Mouse (Mus musculus): ENCODE measurements around the gene Tmem28.

Gene Tmem28

DNA sequence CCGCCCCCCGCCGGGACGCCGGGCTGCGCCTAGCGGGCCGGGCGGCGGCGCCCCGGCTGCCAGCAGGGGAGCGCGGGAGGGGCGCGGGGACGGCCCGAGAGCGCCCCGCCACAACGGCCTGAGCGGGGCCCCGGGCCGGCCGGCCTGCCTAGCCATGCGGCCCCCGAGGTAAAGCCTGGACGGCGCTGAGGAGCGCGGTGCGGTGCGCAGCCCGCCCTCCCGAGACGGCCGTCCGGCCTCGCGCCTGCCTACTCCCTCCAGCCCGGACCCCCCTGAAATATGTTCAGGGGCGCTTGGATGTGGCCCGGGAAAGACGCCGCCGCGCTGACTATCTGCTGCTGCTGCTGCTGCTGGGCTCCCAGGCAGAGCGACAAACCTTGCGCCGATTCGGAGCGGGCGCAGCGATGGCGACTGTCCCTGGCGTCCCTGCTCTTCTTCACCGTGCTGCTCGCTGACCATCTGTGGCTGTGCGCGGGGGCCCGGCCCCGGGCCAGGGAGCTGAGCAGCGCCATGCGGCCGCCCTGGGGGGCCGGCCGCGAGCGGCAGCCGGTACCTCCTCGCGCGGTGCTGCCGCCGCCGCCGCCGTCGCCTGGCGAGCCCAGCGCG lies at the start of gene Tmem28:
TSS of gene Tmem28 (plus strand) at position 232 of the 606 bp plus-strand sequence.
- no peak for DNase-seq (ENCODE audit: low read depth, low spot score)

DNA sequence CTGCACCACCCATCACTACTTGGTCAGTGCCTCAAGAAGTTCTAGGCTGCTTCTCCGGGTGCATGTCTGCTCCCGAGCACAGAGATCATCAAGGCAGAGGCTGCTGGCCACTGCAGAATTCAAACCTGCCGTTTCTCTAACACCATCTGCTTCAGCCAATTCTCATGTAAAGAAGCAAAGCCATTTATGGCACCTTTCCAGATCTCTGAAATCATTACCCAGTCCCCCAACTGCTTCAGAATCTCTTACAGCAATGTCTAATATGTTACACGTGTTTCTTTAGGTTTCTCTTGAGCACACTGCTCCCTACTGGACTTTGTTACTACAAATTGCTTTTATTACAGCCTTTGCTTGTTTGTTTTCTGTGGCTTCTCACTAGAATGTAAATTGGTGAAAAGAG lies 40.5 kb upstream of the Tmem28 start:
- no peak for DNase-seq (ENCODE audit: low read depth, low spot score)

DNA sequence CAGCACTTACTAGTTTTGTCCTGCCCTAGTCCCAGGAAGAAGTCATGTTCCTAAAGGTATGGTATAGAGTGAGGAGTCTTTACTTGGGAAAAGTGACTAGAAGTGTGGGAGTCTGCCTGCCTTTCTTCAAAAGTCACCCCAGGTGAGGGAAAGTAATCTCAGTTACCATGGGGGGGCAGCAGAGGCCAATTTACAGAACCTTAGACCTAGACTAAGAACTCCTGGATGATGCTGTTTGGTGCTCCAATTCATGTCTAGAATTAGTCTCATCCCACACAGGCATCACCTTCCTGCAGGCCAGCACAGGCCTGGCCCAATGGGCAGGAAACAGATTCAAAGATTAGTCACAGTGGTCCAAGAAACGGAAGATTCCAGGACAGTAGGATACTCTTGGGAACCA lies 12.4 kb upstream of the Tmem28 start:
- no peak for DNase-seq (ENCODE audit: low read depth, low spot score)

DNA sequence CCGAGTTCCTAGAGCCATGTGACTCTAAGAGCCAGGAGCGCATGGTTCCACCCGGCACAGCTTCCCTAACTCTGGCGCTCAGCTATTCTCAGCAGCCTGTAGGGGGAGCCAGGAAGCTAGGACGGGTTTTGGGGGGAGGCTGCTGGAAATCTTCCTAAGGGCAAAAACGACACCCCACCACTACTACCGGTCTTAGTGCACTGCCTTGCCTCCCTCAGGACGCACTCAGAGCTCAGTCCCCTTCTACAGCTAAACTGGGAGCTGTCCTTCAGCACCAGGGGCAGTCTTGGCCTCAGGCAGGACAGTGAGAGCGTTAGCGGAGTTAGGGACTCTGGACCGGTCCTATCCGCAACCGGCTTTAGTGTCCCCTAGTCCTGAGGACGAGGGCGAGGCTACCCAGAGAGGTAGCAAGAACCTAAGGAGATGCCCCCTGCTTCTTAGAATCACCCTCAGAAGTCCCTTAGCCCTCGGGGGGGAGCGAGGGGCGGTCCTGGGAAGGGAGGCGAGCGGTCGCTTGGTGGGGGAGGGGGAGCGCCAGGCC lies 1.4 kb upstream of the Tmem28 start:
- no peak for DNase-seq (ENCODE audit: low read depth, low spot score)

DNA sequence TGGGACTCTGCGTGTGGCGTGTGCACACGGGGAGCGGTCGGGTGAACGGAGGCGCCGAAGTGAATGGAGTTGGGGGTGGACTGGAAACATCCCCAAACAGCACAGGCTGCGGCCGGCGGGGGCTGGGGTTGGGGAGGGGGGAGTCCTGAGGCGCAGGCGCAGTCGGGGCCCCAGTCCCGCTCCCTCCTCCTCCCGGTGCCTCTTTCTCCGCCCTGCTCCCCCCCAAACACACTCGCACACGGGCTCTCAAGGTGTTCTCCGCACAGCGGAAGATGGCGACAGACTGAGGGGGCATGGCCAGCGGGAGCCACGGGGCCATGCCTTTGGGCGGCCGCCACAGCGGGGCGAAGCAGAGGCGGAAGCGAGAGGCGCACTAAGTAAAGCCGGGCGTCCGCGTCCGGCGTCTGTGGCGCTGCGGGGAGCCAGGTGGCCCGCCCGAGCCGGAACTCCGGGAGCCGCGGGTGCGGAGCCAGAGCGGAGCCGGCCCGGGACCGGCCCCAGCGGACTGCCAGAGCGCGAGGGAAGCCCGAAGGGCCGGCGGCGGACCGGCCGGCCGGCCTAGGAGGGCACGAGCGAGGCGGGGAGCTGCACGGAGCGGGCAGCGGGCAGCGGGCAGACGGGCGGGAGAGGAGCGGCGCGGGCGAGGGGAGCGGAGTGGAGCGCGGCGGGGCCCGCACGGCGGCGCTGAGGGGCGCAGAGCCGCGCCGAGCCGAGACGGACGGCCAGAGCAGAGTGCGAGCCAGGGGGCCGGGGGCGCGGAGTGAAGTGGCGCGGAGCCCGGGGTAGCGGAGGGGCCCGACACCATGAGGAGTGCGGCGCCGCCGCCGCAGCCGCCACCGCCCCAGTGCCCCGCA lies 658 bp upstream of the Tmem28 start:
- no peak for DNase-seq (ENCODE audit: low read depth, low spot score)

DNA sequence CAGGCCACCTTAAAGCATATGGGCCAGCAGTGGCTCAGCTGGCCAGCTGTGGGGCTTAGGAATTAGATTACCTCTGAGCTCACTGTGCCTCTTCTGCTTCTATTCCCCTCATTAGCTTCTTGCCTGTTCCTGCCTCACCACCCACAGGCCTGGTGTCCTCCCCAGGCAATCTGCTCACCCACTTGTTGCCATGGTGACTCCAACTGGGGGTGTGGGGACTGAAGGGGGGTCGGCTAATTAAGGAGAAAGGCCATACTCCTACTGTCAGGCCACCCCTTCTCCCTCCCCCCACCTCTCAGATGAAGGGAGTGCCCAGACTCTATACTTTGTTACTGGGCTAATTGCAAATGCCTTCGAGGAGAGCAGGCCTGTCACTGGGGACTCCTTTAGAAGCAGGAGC lies 21.3 kb downstream of the Tmem28 start:
- no peak for DNase-seq (ENCODE audit: low read depth, low spot score)

DNA sequence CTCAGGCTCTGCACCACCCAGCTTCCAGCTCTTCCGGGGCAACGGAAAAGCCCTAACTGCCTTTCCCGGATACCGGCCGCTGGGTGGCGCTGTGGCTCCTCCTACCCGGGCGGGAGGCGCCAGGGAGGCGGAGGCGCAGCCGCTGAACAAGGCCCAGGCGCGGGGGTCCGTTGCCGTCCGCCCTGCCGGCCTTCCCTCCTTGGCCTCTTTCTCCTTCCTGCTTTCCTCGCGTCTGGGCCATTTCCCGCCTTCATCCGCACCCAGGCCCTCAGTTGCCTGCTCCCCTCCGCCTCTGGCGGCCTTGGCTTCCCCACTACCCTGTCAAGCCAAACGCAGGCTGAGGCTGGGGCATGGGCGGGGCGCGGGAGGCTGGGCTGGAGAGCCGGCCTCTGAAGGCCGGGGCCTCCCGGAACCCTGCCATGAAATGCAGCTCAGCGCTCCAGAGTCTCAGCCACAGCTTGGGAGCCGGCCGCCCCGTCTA lies 32.5 kb downstream of the Tmem28 start:
- peak; percentile 3 for DNase-seq (ENCODE audit: low read depth, low spot score)

DNA sequence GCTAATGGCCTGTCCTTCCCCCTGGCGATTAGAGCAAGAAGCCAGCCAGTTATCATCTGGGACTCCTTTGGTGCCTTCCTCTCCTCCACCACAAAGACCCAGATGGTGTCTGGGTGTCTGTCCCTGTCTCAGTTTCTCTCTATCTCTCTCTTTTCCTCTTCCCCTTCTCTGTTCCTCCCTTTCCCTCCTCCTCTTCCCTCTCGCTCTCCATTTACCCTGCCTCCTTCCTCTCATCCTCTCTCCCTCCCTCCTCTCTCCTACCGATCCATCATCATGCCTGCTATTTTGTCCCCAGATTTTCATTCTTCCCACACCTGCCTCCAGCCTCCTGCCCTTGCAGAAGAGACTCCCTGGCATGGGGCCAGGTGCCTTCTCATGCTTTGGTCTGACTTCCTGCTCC lies 33.0 kb downstream of the Tmem28 start:
- no peak for DNase-seq (ENCODE audit: low read depth, low spot score)

DNA sequence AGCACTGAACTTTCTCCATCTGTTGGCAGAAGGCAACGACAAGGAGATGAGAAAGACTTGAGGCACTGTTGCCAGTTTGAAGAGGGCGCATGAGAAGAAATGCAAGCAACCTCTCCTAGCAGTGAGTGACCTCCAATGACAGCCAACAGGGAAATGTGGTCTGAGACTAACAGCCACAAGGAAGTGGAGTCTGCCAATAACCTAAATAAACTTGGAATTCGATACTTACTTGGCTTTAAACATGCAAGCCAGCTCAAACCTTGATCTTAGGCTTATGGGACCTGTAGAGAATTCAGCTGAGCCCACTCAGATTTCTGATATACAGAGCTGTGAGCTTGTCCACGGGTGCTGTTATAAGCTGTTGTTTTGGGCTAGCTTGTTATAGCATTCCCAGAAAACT lies 51.4 kb downstream of the Tmem28 start:
- DNase-seq (ENCODE audit: low read depth, low spot score): no peak

DNA sequence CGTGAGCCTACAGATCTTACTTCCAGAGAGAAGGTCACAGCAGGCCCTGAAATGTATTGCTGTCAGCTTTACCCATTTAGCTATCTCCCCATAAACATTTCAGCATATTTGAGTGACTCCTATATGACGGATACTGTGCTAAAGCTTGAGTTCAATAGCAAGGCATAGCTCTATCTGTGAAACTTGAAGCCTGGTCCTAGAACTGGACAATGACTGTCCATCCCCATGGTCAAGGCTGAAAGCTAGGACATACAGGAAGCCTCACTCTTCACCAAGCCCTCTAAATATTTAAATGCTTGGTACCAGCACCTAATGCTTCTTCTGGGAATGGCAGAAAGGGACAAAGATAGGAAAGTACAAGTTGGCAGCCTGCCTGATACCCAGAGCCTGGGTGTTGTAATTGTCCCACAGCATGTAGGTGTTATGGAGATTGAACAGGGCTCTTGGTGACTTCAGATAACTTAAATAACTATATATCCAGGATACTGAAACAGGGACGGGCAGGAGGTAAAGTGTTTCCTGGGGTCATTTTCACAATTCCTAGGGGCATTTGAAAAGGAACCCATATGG lies 51.9 kb downstream of the Tmem28 start:
- DNase-seq (ENCODE audit: low read depth, low spot score): no peak

DNA sequence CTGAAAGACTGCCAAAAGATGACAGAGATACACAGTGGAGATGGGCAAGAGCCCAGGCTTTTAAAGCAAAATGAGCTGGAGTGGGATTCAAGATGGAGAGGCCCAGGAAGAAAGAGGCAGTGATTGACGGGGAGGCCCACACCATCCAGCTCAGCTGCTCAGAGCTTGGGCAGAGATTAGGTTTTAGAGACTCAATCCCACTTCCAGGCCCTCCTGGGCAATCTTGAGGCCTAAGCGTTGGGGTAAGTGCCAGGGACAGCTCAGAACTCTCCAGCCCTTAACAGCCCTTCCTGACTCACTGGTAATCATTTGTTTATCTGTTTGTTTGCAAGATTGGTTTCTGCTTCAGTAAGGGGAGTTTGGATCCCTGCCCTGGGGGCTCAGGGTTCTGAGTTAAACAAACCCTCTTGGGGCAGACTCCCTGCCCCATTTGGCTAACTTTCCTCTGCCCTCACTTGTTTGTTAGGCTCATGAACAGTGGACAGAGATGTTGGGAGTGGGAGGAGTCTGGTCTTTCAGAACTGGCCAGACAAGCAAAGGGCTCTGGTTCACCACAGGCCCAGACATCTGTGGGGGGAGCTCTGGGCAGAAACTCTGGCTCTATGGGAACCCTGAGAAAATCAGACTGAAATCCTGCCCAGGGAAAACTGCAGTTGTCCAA lies 52.6 kb downstream of the Tmem28 start:
- DNase-seq (ENCODE audit: low read depth, low spot score): no peak

DNA sequence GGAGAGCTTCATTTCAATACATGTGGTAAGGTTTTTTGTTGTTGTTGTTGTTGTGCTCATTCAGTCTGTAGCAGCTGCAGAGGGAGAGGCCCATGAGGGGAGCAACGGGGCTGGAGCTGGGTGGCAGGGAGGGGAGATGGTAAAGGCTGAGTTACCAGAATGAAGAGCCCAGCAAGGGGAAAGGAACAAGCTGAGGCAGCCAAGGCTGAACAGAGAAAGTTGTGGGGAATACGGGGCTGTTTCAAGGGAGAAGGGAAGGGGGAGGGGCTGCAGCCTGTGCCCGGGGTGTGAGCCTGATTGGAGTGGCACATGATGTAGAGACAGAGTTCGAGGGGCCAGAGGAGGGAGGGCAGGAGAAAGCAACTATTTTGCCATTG lies 53.1 kb downstream of the Tmem28 start:
- DNase-seq (ENCODE audit: low read depth, low spot score): no peak

DNA sequence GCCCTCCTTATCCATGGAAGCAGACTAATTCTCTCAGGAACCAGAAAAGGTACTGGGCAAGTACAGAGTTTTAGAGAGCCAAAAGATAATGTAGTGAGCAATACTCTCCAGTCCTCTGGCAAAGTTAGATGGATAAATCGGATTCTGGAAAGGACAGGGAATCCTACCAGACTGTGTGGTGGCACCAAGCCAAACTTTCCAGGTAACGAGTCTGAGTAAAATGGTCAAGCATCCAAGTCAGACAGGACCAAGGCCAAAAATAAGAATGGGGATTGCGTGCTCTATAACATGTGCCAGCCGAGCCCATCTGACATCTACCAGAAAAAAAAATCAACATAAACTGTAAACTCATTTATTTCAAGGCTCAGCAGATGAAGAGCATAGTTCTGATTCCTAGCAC lies 56.0 kb downstream of the Tmem28 start:
- no peak for DNase-seq (ENCODE audit: low read depth, low spot score)

DNA sequence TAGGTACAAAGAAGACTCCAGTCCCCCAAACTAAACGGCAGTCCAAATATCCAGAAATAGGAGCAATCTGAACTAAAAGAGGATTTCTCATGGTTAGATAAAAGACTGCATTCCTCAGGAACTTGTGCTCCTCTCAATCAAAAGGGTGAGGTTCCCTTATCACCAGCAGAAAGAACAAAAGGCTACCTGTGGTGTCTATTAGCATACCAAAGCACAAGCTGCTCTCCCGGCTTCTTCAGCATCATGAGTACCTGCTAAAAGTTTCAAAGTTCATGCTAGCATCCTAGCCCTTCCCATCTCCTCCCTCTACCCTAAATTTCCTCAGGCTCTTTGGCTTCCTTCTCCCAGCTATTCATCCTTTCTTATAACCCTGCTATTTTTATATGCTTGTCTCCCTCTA lies 62.6 kb downstream of the Tmem28 start:
- no peak for DNase-seq (ENCODE audit: low read depth, low spot score)

All from c-Kit-negative CD71-positive TER-119-positive erythroid progenitor cells, embryonic 14.5 days (primary cell).